Mouse (Mus musculus) mesoderm, embryonic 11.5 days (tissue): ENCODE results near the gene Smim27.

Source experiments
- DNase-seq: peaks from one replicate; pipeline ENCODE4 v3.0.0-alpha.2; 2012; ENCODE audit warnings: low read depth, low spot score

Gene Smim27

GRCm38 (mm10) chr4:40269430-40270032 lies at the start of gene Smim27, which contains the start of gene Topors:
Gene Smim27, plus strand, starts transcription at chr4:40269579.
Gene Topors, minus strand, starts transcription at chr4:40269850.
- peak; percentile 97 for DNase-seq

GRCm38 (mm10) chr4:40220437-40220836 lies 48.9 kb upstream of the Smim27 start:
- DNase-seq = no peak

- no peak for DNase-seq
Measured at GRCm38 (mm10) chr4:40221004-40221760, 48.2 kb upstream of the Smim27 start.

- no peak for DNase-seq
Measured at GRCm38 (mm10) chr4:40221876-40222585, 47.3 kb upstream of the Smim27 start.

- no peak for DNase-seq
Measured at GRCm38 (mm10) chr4:40226095-40226494, 43.3 kb upstream of the Smim27 start.

GRCm38 (mm10) chr4:40227131-40227530 lies 42.2 kb upstream of the Smim27 start:
- DNase-seq = no peak

GRCm38 (mm10) chr4:40227886-40228285 lies 41.5 kb upstream of the Smim27 start:
- no peak for DNase-seq

DNA sequence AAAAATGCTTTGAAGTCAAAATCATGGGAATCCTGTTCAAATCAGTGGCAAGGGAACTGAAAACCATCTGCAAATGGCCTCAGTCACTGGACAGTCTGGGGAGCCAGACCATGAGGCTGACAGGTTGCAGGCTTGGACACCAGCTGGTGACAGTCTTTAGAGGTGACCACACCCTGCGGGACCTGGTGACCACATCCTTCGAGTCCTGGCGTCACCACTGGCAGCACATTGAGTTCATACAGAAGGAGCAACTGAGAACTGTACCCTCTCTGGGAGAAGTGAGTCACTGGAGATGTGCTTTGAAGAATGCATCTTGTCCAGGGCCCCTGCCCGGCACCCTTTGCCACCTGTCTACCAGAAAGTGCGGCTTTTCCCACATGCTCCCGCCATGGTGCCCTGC lies 39.7 kb upstream of the Smim27 start:
- no peak for DNase-seq

DNA sequence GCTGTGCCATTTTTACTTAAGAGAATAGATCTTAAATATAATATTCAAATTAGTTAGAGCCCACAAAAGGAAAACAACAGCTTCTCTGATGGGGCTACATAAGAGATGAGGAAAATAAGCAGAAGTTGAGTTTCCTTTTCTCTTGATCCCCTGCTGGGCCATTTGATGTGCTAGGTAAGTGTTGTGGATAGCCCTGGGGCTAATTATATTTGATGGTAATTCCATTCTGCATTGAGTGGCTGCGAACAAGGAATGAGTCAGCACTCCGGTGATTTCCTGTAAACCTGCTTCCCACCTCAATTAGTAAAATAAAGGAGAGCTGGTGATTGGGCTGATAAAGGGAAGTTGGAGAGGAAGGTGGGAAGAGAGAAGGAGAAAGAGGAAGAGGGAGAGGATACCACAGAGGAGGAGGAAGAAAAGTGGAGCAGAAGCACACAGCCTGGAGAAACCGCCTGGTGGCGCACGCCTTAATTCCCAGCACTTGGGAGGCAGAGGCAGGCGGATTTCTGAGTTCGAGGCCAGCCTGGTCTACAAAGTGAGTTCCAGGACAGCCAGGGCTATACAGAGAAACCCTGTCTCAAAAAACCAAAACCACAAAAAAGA lies 36.2 kb upstream of the Smim27 start:
- DNase-seq = no peak

DNA sequence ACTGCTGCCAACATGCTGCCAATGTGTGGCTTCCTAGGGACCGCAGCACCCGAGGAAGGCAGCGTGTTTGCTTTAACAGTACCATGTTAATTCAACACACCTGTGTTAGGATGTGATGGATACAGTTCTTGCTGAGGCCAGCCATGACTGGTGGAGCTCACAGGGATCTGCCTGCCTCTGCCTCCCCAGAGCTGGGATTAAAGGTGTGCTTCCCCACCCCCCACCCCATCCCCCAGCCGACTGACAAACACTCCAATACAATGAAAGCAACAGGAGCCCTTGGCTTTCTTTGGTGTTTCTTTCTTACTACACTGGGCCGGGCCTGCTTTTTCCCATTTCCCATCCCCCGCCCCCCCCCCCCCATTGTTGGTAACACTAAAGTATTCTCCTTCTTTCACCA lies 35.1 kb upstream of the Smim27 start:
- no peak for DNase-seq

- DNase-seq = no peak
Measured at GRCm38 (mm10) chr4:40236829-40237228, 32.5 kb upstream of the Smim27 start.

- DNase-seq = no peak
Measured at GRCm38 (mm10) chr4:40238483-40239408, 30.6 kb upstream of the Smim27 start.

- peak; percentile 37 for DNase-seq
Measured at GRCm38 (mm10) chr4:40239409-40240271, 29.7 kb upstream of the Smim27 start, which contains the start of gene Ddx58. Gene Ddx58, minus strand, starts transcription at chr4:40239828.

GRCm38 (mm10) chr4:40240272-40240744 lies 29.1 kb upstream of the Smim27 start:
- DNase-seq = no peak

DNA sequence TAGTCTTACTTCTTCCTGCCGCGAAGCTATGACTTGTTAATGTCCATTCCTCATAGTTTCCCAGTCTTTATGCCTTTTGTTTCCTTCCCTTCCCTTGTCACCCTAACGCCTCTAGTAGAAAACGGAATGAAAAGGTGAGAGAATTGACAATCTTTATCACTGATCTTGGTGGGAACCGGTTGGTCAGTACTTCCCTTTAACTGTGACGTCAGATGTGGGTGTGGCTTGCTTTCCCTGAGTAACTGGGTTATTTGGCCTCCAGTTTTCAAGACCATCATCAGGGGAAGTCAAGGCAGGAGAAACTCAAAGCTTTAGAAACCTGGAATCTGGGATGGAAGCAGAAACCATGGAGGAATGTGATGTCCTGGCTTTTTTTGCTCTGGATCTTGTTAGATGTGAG lies 27.5 kb upstream of the Smim27 start:
- no peak for DNase-seq

DNA sequence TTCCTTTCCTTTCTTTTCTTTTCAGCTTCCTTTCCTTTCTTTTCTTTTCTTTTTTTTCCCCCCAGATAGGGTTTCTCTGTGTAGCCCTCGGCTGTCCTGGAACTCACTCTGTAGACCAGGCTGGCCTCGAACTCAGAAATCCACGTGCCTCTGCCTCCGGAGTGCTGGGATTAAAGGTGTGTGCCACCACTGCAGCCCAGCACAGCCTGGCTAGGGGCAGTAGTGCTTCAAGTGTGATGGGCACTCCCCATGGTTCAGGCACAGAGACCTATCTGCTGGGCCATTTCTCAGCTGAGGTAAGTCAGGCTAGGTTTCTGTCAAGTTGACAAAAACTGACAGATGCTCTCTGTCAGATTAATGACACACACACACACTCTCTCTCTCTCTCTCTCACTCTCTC lies 26.4 kb upstream of the Smim27 start:
- DNase-seq = no peak

DNA sequence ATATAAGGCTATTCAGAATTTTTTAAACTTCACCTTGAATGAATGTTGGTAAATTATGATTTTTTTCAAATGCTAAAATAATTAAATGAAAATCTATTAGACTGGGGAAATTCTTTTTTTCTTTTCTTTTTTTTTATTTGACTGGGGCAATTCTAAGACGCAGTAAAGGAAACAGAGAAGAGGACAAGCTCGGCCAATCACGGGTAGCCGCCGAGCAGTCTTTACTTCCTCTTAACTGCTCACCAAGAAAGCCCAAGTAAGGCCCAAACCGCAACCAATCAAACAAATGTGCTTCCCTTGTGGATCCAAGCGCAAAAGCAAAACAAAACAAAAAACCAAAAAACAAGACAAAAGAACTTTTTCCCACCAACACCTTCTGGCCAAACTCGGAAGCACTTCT lies 25.3 kb upstream of the Smim27 start:
- no peak for DNase-seq

GRCm38 (mm10) chr4:40250984-40251383 lies 18.4 kb upstream of the Smim27 start:
- no peak for DNase-seq

GRCm38 (mm10) chr4:40253766-40254165 lies 15.6 kb upstream of the Smim27 start:
- no peak for DNase-seq
